Mouse (Mus musculus): ENCODE data around the gene Dnajc1. TPM values are rescaled to one million over a fixed set of nuclear protein-coding genes. Genes with fewer than 3 reads are reported as not detected.

The Dnajc1 gene
- polyA plus RNA-seq, 1 experiment from 2014 or later: 16.5 TPM

- ATAC-seq (no peak), DNase-seq (ENCODE audit: low spot score) (no peak)
- Histone ChIP-seq H3K27me3 (replicated peaks; ENCODE audit: control insufficient read depth, insufficient read depth, low read length) (no peaks in the 10 kb centered on the region), H3K4me2 (ENCODE audit: low read length) (no peak overlapping the region), H3K9me3 (replicated peaks; ENCODE audit: control insufficient read depth, low read length) (no peaks in the 10 kb centered on the region), H3K36me3 (ENCODE audit: control insufficient read depth, insufficient read depth, low read length) (peaks cover 13% of the 10 kb centered on the region), H3K4me1 (ENCODE audit: control insufficient read depth, insufficient read depth, low read length) (no peaks in the 10 kb centered on the region), H3K27ac (ENCODE audit: low read depth, low read length) (no peak overlapping the region), H3K9ac (ENCODE audit: low read length) (no peak overlapping the region), H3K4me3 (ENCODE audit: low read depth, low read length) (no peak overlapping the region)
- 61% methylated on average over 2 of the region's 2 CpGs for WGBS
Measured at GRCm38 (mm10) chr2:18165511-18165910, 227.1 kb downstream of the Dnajc1 start.

- Histone ChIP-seq H3K9ac (ENCODE audit: low read length) (no peak overlapping the region), H3K4me1 (ENCODE audit: control insufficient read depth, insufficient read depth, low read length) (no peaks in the 10 kb centered on the region), H3K4me3 (ENCODE audit: low read depth, low read length) (no peak overlapping the region), H3K4me2 (ENCODE audit: low read length) (no peak overlapping the region), H3K27ac (ENCODE audit: low read depth, low read length) (no peak overlapping the region), H3K9me3 (replicated peaks; ENCODE audit: control insufficient read depth, low read length) (no peaks in the 10 kb centered on the region), H3K27me3 (replicated peaks; ENCODE audit: control insufficient read depth, insufficient read depth, low read length) (no peaks in the 10 kb centered on the region), H3K36me3 (ENCODE audit: control insufficient read depth, insufficient read depth, low read length) (peaks cover 20% of the 10 kb centered on the region)
- DNase-seq (ENCODE audit: low spot score) (peak; percentile 27), ATAC-seq (no peak)
- WGBS: 36% methylated on average over 5 of the region's 5 CpGs
Measured at GRCm38 (mm10) chr2:18160992-18161391, 231.6 kb downstream of the Dnajc1 start.

- 89% methylated on average over 3 of the region's 3 CpGs for WGBS
- Histone ChIP-seq H3K9me3 (replicated peaks; ENCODE audit: control insufficient read depth, low read length) (no peaks in the 10 kb centered on the region), H3K27ac (ENCODE audit: low read depth, low read length) (no peak overlapping the region), H3K27me3 (replicated peaks; ENCODE audit: control insufficient read depth, insufficient read depth, low read length) (no peaks in the 10 kb centered on the region), H3K4me1 (ENCODE audit: control insufficient read depth, insufficient read depth, low read length) (no peaks in the 10 kb centered on the region), H3K4me3 (ENCODE audit: low read depth, low read length) (no peak overlapping the region), H3K36me3 (ENCODE audit: control insufficient read depth, insufficient read depth, low read length) (peaks cover 31% of the 10 kb centered on the region), H3K4me2 (ENCODE audit: low read length) (no peak overlapping the region), H3K9ac (ENCODE audit: low read length) (no peak overlapping the region)
- no peak for ATAC-seq
- no peak for DNase-seq (ENCODE audit: low spot score)
Measured at GRCm38 (mm10) chr2:18159426-18159825, 233.2 kb downstream of the Dnajc1 start.

GRCm38 (mm10) chr2:18156131-18156530 is 236.5 kb downstream of the Dnajc1 start:
- H3K4me1 ChIP-seq (ENCODE audit: control insufficient read depth, insufficient read depth, low read length): no peaks in the 10 kb centered on the region
- 98% methylated on average over 3 of the region's 3 CpGs for WGBS
- H3K9me3 ChIP-seq (replicated peaks; ENCODE audit: control insufficient read depth, low read length): no peaks in the 10 kb centered on the region
- H3K27me3 ChIP-seq (replicated peaks; ENCODE audit: control insufficient read depth, insufficient read depth, low read length): no peaks in the 10 kb centered on the region
- ATAC-seq (no peak), DNase-seq (ENCODE audit: low spot score) (no peak)
- H3K4me3 ChIP-seq (ENCODE audit: low read depth, low read length): no peak overlapping the region
- peaks cover 26% of the 10 kb centered on the region for H3K36me3 ChIP-seq (ENCODE audit: control insufficient read depth, insufficient read depth, low read length)
- H3K27ac ChIP-seq (ENCODE audit: low read depth, low read length): no peak overlapping the region
- no peak overlapping the region for H3K4me2 ChIP-seq (ENCODE audit: low read length)
- H3K9ac ChIP-seq (ENCODE audit: low read length): no peak overlapping the region

Measured in forebrain, embryonic 14.5 days (tissue).